Mouse (Mus musculus): Measurements from ENCODE around the gene Gnaq. TPM values are rescaled to one million over a fixed set of nuclear protein-coding genes. Genes with fewer than 3 reads are reported as not detected.

Gnaq gene
- total and polyA plus RNA-seq, 3 experiments = 8.1 to 12.9 (median 8.2) TPM

DNA sequence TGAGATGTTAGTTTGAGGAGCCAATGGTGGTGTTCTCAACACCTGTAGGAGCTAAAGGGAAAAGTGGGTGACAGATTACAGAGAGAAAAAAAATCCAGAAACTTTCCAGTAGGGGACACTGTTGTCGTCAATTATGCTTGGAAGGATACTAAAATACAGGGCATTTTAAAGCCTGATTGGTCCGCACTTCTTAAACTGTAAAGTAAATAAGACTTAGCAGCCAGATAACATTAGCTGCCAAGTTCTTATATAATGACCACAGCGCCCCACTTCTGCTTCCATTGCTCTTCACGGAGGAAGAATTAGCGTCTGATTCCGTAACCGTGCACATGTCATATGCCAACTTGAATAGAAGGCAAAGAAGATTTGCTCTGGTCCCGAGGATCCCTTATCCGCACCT lies 302.2 kb downstream of the Gnaq start:
- no peaks in the 10 kb centered on the region for H3K36me3 ChIP-seq (replicated peaks in 1 of 2; ENCODE audit: control insufficient read depth in 1 of 2, insufficient read depth in 1 of 2, low read length in 1 of 2)
- H3K79me2 ChIP-seq (replicated peaks; ENCODE audit: control insufficient read depth, extremely low read depth, insufficient read depth, poor library complexity, severe bottlenecking) = no peaks in the 10 kb centered on the region
- peak overlapping the region; percentile 95 for H3K4me2 ChIP-seq (ENCODE audit: insufficient read depth, low read depth, poor library complexity, severe bottlenecking)
- peak in 1 of 2 experiments; percentile 75; a peak in 2 of 4 replicates for TF ChIP-seq CTCF (conservative IDR thresholded peaks at IDR 0.05 in 1 of 2, IDR thresholded peaks at IDR 0.05 in 1 of 2; ENCODE audit: low read depth in 2 of 2, low read length in 2 of 2)
- TF ChIP-seq MAZ (IDR thresholded peaks at IDR 0.05; ENCODE audit: low read depth, low read length) = 0 out of 2 replicates have a peak, but pooled peaks have one; percentile 13
- TF ChIP-seq MAX (IDR thresholded peaks at IDR 0.05; ENCODE audit: low read length) = 0 out of 2 replicates have a peak, but pooled peaks have one; percentile 27
- no peak for TF ChIP-seq ZMIZ1 (IDR thresholded peaks at IDR 0.05; ENCODE audit: low read depth, low read length)
- peak; percentile 62 for TF ChIP-seq SMC3 (IDR thresholded peaks at IDR 0.05; ENCODE audit: low read depth, low read length)
- 0 out of 2 replicates have a peak, but pooled peaks have one; percentile 37 for TF ChIP-seq MYC (IDR thresholded peaks at IDR 0.05; ENCODE audit: low read depth, low read length)
- no peak for TF ChIP-seq E2F4 (IDR thresholded peaks at IDR 0.05; ENCODE audit: insufficient replicate concordance, low read depth, low read length)
- peak; percentile 71 for TF ChIP-seq RAD21 (IDR thresholded peaks at IDR 0.05; ENCODE audit: low read depth, low read length)
- in situ Hi-C loops (cut with MboI; ENCODE audit: low pct_ligation_motif_present, low pct_unique_long_range_greater_than_20kb, low sequenced_read_pairs) = no loop called here
- dilution Hi-C loops (cut with MboI; ENCODE audit: extremely low pct_ligation_motif_present, extremely low pct_unique_long_range_greater_than_20kb, low sequenced_read_pairs) = no loop called here
- H3K27me3 ChIP-seq (replicated peaks) = no peaks in the 10 kb centered on the region
- no peak overlapping the region for H3K27ac ChIP-seq (ENCODE audit: insufficient read depth, low read depth)
- no peak overlapping the region; the same call in 1 of the 2 replicates for H3K9ac ChIP-seq (ENCODE audit: insufficient read depth, low read depth)
- no peaks in the 10 kb centered on the region for H3K9me3 ChIP-seq (replicated peaks; ENCODE audit: low read length)
- H3K4me3 ChIP-seq (replicated peaks in 1 of 3; ENCODE audit: low read depth in 2 of 3, low read length in 2 of 3, poor library complexity in 1 of 3) = peak overlapping the region in 2 of 3 experiments; percentile 15 to 48
- peaks cover 0 to 5% of the 10 kb centered on the region in 2 experiments; a peak in 3 of 4 replicates for H3K4me1 ChIP-seq (ENCODE audit: control insufficient read depth in 1 of 2, insufficient read depth in 2 of 2)
- peak; percentile 7 for DNase-seq (ENCODE audit: extremely low read depth)

DNA sequence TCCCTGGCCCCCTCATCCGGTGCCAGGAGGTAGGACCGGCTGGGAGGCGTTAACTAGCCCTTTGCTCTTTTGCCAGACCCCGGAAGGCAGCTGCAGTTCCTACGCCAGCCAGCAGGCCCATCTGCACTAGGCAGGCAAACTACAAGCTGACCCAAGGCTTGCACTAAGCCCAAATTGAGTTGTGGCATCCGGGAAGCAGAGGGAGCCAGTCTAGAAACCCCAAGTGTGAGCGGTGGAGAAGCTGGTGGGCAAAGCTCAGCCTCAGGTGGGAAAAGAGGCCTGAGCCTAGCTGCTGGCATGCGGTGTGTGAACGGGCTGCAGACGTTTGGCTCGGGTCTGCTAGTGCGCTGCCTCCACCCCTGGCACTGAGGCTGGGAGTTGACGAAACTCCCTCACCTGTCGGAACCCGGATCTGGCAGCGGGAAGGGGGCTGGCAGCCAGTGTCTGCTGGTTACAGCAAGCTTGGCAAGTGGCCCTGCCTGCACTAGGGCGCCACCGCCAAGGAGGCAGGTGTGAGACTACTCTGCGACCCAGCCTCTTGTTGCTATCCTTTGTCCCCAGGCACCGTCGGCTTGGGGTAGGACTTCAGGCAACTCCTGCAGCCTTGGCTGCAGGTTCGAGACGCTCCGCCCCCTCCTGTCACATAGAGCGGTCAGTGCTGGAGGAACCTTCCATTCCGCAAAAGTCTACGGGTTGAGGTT lies 303.1 kb downstream of the Gnaq start, which contains the start of gene Gna14:
TSS of gene Gna14 (plus strand) at position 232 of the 701 bp plus-strand sequence.
- H3K27me3 ChIP-seq (replicated peaks) = no peaks in the 10 kb centered on the region
- H3K27ac ChIP-seq (ENCODE audit: insufficient read depth, low read depth) = no peak within 1 kb of the TSS
- H3K9ac ChIP-seq (ENCODE audit: insufficient read depth, low read depth) = no peak within 1 kb of the TSS; the same call in 1 of the 2 replicates
- H3K36me3 ChIP-seq (replicated peaks in 1 of 2; ENCODE audit: control insufficient read depth in 1 of 2, insufficient read depth in 1 of 2, low read length in 1 of 2) = no peaks in the 10 kb centered on the region
- dilution Hi-C loops (cut with MboI; ENCODE audit: extremely low pct_ligation_motif_present, extremely low pct_unique_long_range_greater_than_20kb, low sequenced_read_pairs) (no loop called here), in situ Hi-C loops (cut with MboI; ENCODE audit: low pct_ligation_motif_present, low pct_unique_long_range_greater_than_20kb, low sequenced_read_pairs) (no loop called here)
- H3K9me3 ChIP-seq (replicated peaks; ENCODE audit: low read length) = no peaks in the 10 kb centered on the region
- peak within 1 kb of the TSS; percentile 95 for H3K4me2 ChIP-seq (ENCODE audit: insufficient read depth, low read depth, poor library complexity, severe bottlenecking)
- peak within 1 kb of the TSS in 2 of 3 experiments; percentile 15 to 48 for H3K4me3 ChIP-seq (replicated peaks in 1 of 3; ENCODE audit: low read depth in 2 of 3, low read length in 2 of 3, poor library complexity in 1 of 3)
- peak; percentile 38 for DNase-seq (ENCODE audit: extremely low read depth)
- H3K4me1 ChIP-seq (ENCODE audit: control insufficient read depth in 1 of 2, insufficient read depth in 2 of 2) = peaks cover 0 to 5% of the 10 kb centered on the region in 2 experiments; a peak in 3 of 4 replicates
- H3K79me2 ChIP-seq (replicated peaks; ENCODE audit: control insufficient read depth, extremely low read depth, insufficient read depth, poor library complexity, severe bottlenecking) = no peaks in the 10 kb centered on the region
- no peak for TF ChIP-seq NELFE (IDR thresholded peaks at IDR 0.05; ENCODE audit: low read depth, low read length)
- peak; percentile 18 for TF ChIP-seq RAD21 (IDR thresholded peaks at IDR 0.05; ENCODE audit: low read depth, low read length)
- TF ChIP-seq MAZ (IDR thresholded peaks at IDR 0.05; ENCODE audit: low read depth, low read length) = no peak
- no peak for TF ChIP-seq TCF12 (IDR thresholded peaks at IDR 0.05; ENCODE audit: low read depth, low read length)
- no peak for TF ChIP-seq MAX (IDR thresholded peaks at IDR 0.05; ENCODE audit: low read length)
- TF ChIP-seq SMC3 (IDR thresholded peaks at IDR 0.05; ENCODE audit: low read depth, low read length) = peak; percentile 25; the same call in 1 of the 2 replicates
- TF ChIP-seq IRF4 (IDR thresholded peaks at IDR 0.05; ENCODE audit: low read depth, low read length) = no peak
- no peak for TF ChIP-seq HCFC1 (IDR thresholded peaks at IDR 0.05; ENCODE audit: low read depth, low read length)
- no peak for TF ChIP-seq BHLHE40 (IDR thresholded peaks at IDR 0.05; ENCODE audit: low read depth, low read length)
- TF ChIP-seq USF2 (conservative IDR thresholded peaks at IDR 0.05; ENCODE audit: low read depth, low read length) = no peak
- TF ChIP-seq GABPA (IDR thresholded peaks at IDR 0.05; ENCODE audit: insufficient replicate concordance, low read depth, low read length) = no peak
- peak in 1 of 2 experiments; percentile 64; a peak in 2 of 4 replicates for TF ChIP-seq CTCF (conservative IDR thresholded peaks at IDR 0.05 in 1 of 2, IDR thresholded peaks at IDR 0.05 in 1 of 2; ENCODE audit: low read depth in 2 of 2, low read length in 2 of 2)
- TF ChIP-seq EP300 (IDR thresholded peaks at IDR 0.05; ENCODE audit: low read length) = no peak
- TF ChIP-seq SIN3A (IDR thresholded peaks at IDR 0.05; ENCODE audit: low read length) = no peak
- no peak for TF ChIP-seq CHD1 (IDR thresholded peaks at IDR 0.05; ENCODE audit: low read depth, low read length)
- no peak for TF ChIP-seq POLR2AphosphoS2 (IDR thresholded peaks at IDR 0.05; ENCODE audit: low read depth, low read length)
- no peak for TF ChIP-seq KAT2A (IDR thresholded peaks at IDR 0.05; ENCODE audit: insufficient replicate concordance, low read length)
- no peak for TF ChIP-seq MAFK (IDR thresholded peaks at IDR 0.05; ENCODE audit: insufficient replicate concordance, low read length)
- TF ChIP-seq ELF1 (IDR thresholded peaks at IDR 0.05; ENCODE audit: low read depth, low read length) = peak; percentile 77
- no peak for TF ChIP-seq CHD2 (IDR thresholded peaks at IDR 0.05; ENCODE audit: low read length)
- TF ChIP-seq UBTF (IDR thresholded peaks at IDR 0.05; ENCODE audit: low read depth, low read length) = 0 out of 2 replicates have a peak, but pooled peaks have one; percentile 32

All from CH12.LX (cell line).